In the genomic region with DNA sequence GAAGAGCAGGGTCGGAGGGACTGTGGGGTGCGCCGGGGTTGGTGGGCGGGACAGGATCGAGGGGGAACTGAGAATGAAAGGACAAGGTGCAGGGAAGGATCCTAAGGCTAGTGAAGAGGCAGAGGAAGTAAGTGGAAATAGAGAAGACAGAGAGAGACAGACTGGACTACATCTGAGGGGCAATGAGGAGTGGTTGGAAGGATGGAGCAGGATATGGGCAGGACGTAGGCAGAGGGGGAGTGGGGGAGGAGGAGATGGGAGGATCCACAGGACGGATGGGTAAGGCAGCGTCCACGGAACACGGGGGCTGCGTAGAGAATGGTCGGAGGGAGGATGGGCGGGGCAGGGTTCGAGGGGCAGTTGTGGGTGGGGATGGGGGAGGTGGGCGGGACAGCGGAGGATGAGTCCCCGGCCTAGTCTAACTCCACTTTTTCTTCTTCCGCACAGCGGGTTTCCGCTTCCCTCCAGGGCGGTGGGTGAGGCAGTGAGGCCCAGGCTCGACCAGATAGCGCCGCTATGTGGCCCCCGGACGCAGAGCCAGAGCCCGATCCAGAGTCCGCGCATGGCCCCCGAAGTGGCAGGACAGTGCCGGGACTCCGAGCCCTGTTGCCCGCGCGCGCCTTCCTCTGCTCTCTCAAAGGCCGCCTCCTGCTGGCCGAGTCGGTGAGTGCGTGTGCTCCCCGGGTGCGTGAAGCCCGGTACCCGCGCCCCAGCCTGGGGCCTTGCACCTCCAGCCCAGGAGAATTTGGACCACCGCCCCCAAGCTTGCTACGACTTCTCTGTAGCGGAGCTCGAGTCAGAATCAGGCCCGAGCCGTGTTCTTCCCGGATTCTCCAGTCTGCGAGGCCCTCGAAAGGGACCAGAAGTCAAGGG, we compare ENCODE assay signal across 8 mouse cellular contexts. TPM values are rescaled to one million over a fixed set of nuclear protein-coding genes. Genes with fewer than 3 reads are reported as not detected.
A peak's percentile ranks its signal among the peaks of the same experiment; 100 is the strongest.
DNase-seq lines count a peak whose midpoint lies in the region; ATAC-seq lines count a peak whose summit lies in the region.

No protein-coding gene starts in this region.

- peak overlapping the region; percentile 82 for H3K27ac ChIP-seq in intestine, embryonic 16.5 days (ENCODE audit: low read length)
- H3K27ac ChIP-seq in midbrain, embryonic 10.5 days (replicated peaks): peak overlapping the region; percentile 92

- H3K4me2 ChIP-seq in intestine, embryonic 16.5 days (ENCODE audit: low read depth, low read length): peak overlapping the region; percentile 63

- no peaks in the 10 kb centered on the region for H3K9me3 ChIP-seq in intestine, embryonic 16.5 days (ENCODE audit: control insufficient read depth, low read length)
- H3K9me3 ChIP-seq in midbrain, embryonic 10.5 days (replicated peaks): no peaks in the 10 kb centered on the region

- peak overlapping the region; percentile 87 for H3K9ac ChIP-seq in intestine, embryonic 16.5 days (ENCODE audit: low read depth, low read length)

- H3K4me3 ChIP-seq in intestine, embryonic 16.5 days (ENCODE audit: low read length): peak overlapping the region; percentile 63
- peak overlapping the region; percentile 70 for H3K4me3 ChIP-seq in midbrain, embryonic 10.5 days

- H3K36me3 ChIP-seq in intestine, embryonic 16.5 days (ENCODE audit: control insufficient read depth, insufficient read depth, low read length): no peaks in the 10 kb centered on the region
- peaks cover 4% of the 10 kb centered on the region; the same call in 1 of the 2 replicates for H3K36me3 ChIP-seq in midbrain, embryonic 10.5 days

- intact Hi-C loops in left cerebral cortex, postnatal 4 days (cut with DNase I): loop anchor here (5.0 kb wide), 1 partner anchor 102 kb away; the partner anchor contains the start of gene Dync1li2

- 1% methylated on average over 52 of the region's 54 CpGs for WGBS in intestine, embryonic 16.5 days
- under 1% methylated on average over 46 of the region's 54 CpGs for WGBS in midbrain, embryonic 10.5 days

- H3K27me3 ChIP-seq in intestine, embryonic 16.5 days (replicated peaks; ENCODE audit: control insufficient read depth, insufficient read depth, low read length): no peaks in the 10 kb centered on the region
- H3K27me3 ChIP-seq in midbrain, embryonic 10.5 days (ENCODE audit: low read depth, poor library complexity, severe bottlenecking): no peaks in the 10 kb centered on the region

- peak; percentile 74 for ATAC-seq in intestine, embryonic 16.5 days

- DNase-seq in adrenal gland, adult 18-20 months (ENCODE audit: low spot score in 2 of 2): peak; percentile 75 to 79
- DNase-seq in embryo, embryonic 11 days: peak; percentile 87
- DNase-seq in gastrocnemius, postnatal 4 days (ENCODE audit: low spot score in 2 of 2): peak; percentile 74 to 85
- peak; percentile 84 for DNase-seq in left cerebral cortex, postnatal 4 days
- peak; percentile 87 for DNase-seq in midbrain, embryonic 10.5 days (ENCODE audit: low spot score)
- DNase-seq in skeletal muscle tissue, adult 2 months (ENCODE audit: low read depth, low spot score): peak; percentile 76
- DNase-seq in c-Kit-positive CD71-positive TER-119-positive erythroid progenitor cells, embryonic 14.5 days (ENCODE audit: low spot score): no peak

- peaks cover 13% of the 10 kb centered on the region for H3K4me1 ChIP-seq in intestine, embryonic 16.5 days (ENCODE audit: control insufficient read depth, insufficient read depth, low read length)
- peaks cover 33% of the 10 kb centered on the region for H3K4me1 ChIP-seq in midbrain, embryonic 10.5 days

RNA-seq across cellular contexts. Expression of gene Cmtm3, which starts 1.3 kb away (rescaled TPM):
- total RNA-seq in adrenal gland, adult 18-20 months (2021): 10 to 100 TPM; 54.4 to 77.9 TPM
- total RNA-seq in gastrocnemius, postnatal 4 days (2021): 10 to 100 TPM; 70.2 to 71.1 TPM
- polyA plus RNA-seq in intestine, embryonic 16.5 days (2015; fragmentation: Nextera tagmentation; extraction: Ambion mirVana): 98.2 and 105 TPM in 2 replicates
- 10 to 100 TPM; 22.7 to 25.5 TPM for total RNA-seq in left cerebral cortex, postnatal 4 days (2021)
- polyA plus RNA-seq in midbrain, embryonic 10.5 days (2016; fragmentation: Nextera tagmentation; extraction: Ambion mirVana): 72.8 and 79.1 TPM in 2 replicates

RNA-seq across cellular contexts. Expression of gene Cmtm2b, which starts 18.4 kb away (rescaled TPM):
- under 1 TPM in 1 of 2 experiments, not detected in 1; 0.45 TPM for total RNA-seq in adrenal gland, adult 18-20 months (2021)
- total RNA-seq in gastrocnemius, postnatal 4 days (2021): not detected
- polyA plus RNA-seq in intestine, embryonic 16.5 days (2015; fragmentation: Nextera tagmentation; extraction: Ambion mirVana): not detected in 2 replicates
- not detected for total RNA-seq in left cerebral cortex, postnatal 4 days (2021)
- not detected in 2 replicates for polyA plus RNA-seq in midbrain, embryonic 10.5 days (2016; fragmentation: Nextera tagmentation; extraction: Ambion mirVana)

RNA-seq across cellular contexts. Expression of gene Gm11020, which starts 19.1 kb away (rescaled TPM):
- not detected for total RNA-seq in adrenal gland, adult 18-20 months (2021)
- total RNA-seq in gastrocnemius, postnatal 4 days (2021): not detected
- polyA plus RNA-seq in intestine, embryonic 16.5 days (2015; fragmentation: Nextera tagmentation; extraction: Ambion mirVana): not detected in 2 replicates
- total RNA-seq in left cerebral cortex, postnatal 4 days (2021): not detected
- not detected in 2 replicates for polyA plus RNA-seq in midbrain, embryonic 10.5 days (2016; fragmentation: Nextera tagmentation; extraction: Ambion mirVana)

RNA-seq across cellular contexts. Expression of gene Cmtm1, which starts 30.5 kb away (rescaled TPM):
- under 1 TPM; 0.19 to 0.46 TPM for total RNA-seq in adrenal gland, adult 18-20 months (2021)
- not detected for total RNA-seq in gastrocnemius, postnatal 4 days (2021)
- not detected in 2 replicates for polyA plus RNA-seq in intestine, embryonic 16.5 days (2015; fragmentation: Nextera tagmentation; extraction: Ambion mirVana)
- total RNA-seq in left cerebral cortex, postnatal 4 days (2021): not detected
- not detected in 2 replicates for polyA plus RNA-seq in midbrain, embryonic 10.5 days (2016; fragmentation: Nextera tagmentation; extraction: Ambion mirVana)

RNA-seq across cellular contexts. Expression of gene Gm45711, which starts 30.6 kb away (rescaled TPM):
- total RNA-seq in adrenal gland, adult 18-20 months (2021): not detected
- not detected for total RNA-seq in gastrocnemius, postnatal 4 days (2021)
- not detected in 2 replicates for polyA plus RNA-seq in intestine, embryonic 16.5 days (2015; fragmentation: Nextera tagmentation; extraction: Ambion mirVana)
- total RNA-seq in left cerebral cortex, postnatal 4 days (2021): not detected
- not detected in 2 replicates for polyA plus RNA-seq in midbrain, embryonic 10.5 days (2016; fragmentation: Nextera tagmentation; extraction: Ambion mirVana)
